Mouse (Mus musculus) adipocyte (in vitro differentiated cells): ENCODE measurements around the gene C1ql1.

Source experiments
- DNase-seq: peaks from one replicate; pipeline ENCODE4 v3.0.0-alpha.2; 2016; ENCODE audit warnings: low spot score

C1ql1 gene

GRCm38 (mm10) chr11:102901199-102901598, 45.3 kb downstream of the C1ql1 start:
- DNase-seq: no peak

DNA sequence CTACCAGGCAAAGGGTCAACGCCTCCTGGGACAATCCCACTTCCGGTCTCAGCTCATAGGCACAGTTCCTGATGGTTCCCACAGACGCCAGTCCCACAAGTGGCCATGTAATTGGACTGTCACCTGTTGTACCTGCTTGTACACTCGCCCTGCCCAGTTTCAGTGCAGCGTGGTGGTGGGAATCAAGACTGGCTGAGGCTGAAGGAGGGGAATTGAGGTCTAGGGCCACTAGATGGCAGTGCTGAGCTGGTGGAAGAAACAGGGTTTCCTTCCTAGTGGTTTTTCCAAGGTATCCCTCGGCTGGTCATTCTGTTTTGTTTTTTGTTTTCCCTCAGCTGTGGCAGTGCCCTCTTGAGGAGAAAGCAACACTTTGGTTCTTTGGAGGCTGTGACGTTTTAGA, 45.7 kb downstream of the C1ql1 start, which contains the start of gene Gfap:
TSS of gene Gfap (minus strand) at position 150 of the 400 bp plus-strand sequence.
- DNase-seq: peak; percentile 94

DNA sequence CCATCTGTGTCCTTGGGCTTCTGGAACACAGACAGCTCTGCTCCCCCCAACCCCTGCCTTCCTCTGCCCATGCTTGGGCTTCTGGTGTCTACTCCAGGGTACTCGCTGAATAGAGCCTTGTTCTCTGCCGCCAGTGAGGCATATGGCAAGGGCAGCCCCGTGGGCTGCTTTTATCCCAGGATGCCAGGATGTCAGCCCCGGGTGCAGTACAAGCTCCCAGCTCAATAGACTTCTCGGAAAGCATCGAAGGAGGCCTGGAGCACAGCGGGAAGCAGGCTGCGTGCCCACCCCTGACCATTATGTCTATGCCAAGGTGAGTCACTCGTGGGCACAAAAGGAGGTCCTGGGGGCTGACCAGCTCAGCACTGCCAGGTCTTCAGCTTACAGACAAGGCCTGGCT, 48.1 kb downstream of the C1ql1 start:
- DNase-seq: no peak

GRCm38 (mm10) chr11:102896641-102897040, 49.8 kb downstream of the C1ql1 start:
- no peak for DNase-seq

- no peak for DNase-seq
Observed at GRCm38 (mm10) chr11:102895779-102896178, 50.7 kb downstream of the C1ql1 start.

- no peak for DNase-seq
Observed at GRCm38 (mm10) chr11:102894716-102895115, 51.8 kb downstream of the C1ql1 start.

GRCm38 (mm10) chr11:102893015-102893651, 53.4 kb downstream of the C1ql1 start:
- DNase-seq: no peak

GRCm38 (mm10) chr11:102890096-102890495, 56.4 kb downstream of the C1ql1 start:
- peak; percentile 59 for DNase-seq
